Mouse (Mus musculus): ENCODE results near the gene Ifna9.
A peak's percentile ranks its signal among the peaks of the same experiment; 100 is the strongest.

- TF ChIP-seq CTCF (IDR thresholded peaks at IDR 0.05; ENCODE audit: extremely low read depth, insufficient read depth, low read length) = peak; percentile 39
- TF ChIP-seq POLR2A (IDR thresholded peaks at IDR 0.05; ENCODE audit: extremely low read depth, insufficient read depth, low read length) = no peak
These were observed 48.4 kb downstream of the Ifna9 start for GRCm38 (mm10) chr4:88543649-88544234.
